Mouse (Mus musculus): ENCODE results near the gene Ryr2. TPM values are rescaled to one million over a fixed set of nuclear protein-coding genes. Genes with fewer than 3 reads are reported as not detected.

Gene Ryr2
- total and polyA plus RNA-seq, 3 experiments, result 0.11 to 0.13 TPM; not detected in 1

DNA sequence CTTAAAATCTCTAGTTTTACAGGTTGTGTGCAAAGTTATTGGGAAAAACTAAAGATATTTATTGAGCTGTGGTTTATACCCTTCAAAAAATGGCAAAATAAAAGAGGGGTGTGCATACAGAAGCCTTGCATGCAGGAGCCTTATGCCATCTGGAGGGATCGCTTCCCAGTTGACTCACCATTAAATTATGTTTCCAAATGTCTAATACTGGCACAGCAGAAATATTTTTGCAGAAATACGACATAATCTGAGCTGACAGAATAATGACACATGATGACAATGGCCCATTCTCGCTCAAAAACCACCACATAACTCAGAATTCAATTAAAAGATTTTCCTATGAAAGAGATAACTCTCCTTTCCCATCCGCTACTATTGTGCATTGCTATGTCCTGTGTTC is 77.4 kb downstream of the Ryr2 start:
- H3K9ac ChIP-seq (ENCODE audit: insufficient read depth, low read depth), result no peak overlapping the region
- H3K4me3 ChIP-seq (replicated peaks in 1 of 3; ENCODE audit: low read depth in 2 of 3, low read length in 2 of 3, poor library complexity in 1 of 3), result no peak overlapping the region
- no peaks in the 10 kb centered on the region for H3K9me3 ChIP-seq (replicated peaks; ENCODE audit: low read length)
- dilution Hi-C loops (cut with MboI; ENCODE audit: extremely low pct_ligation_motif_present, extremely low pct_unique_long_range_greater_than_20kb, low sequenced_read_pairs) (no loop called here), in situ Hi-C loops (cut with MboI; ENCODE audit: low pct_ligation_motif_present, low pct_unique_long_range_greater_than_20kb, low sequenced_read_pairs) (no loop called here)
- no peaks in the 10 kb centered on the region for H3K27me3 ChIP-seq (replicated peaks)
- no peaks in the 10 kb centered on the region for H3K79me2 ChIP-seq (replicated peaks; ENCODE audit: control insufficient read depth, extremely low read depth, insufficient read depth, poor library complexity, severe bottlenecking)
- no peaks in the 10 kb centered on the region for H3K36me3 ChIP-seq (replicated peaks in 1 of 2; ENCODE audit: control insufficient read depth in 1 of 2, insufficient read depth in 1 of 2, low read length in 1 of 2)
- peaks cover 2 to 21% of the 10 kb centered on the region in 2 experiments; a peak in 3 of 4 replicates for H3K4me1 ChIP-seq (ENCODE audit: control insufficient read depth in 1 of 2, insufficient read depth in 2 of 2)
- no peak overlapping the region for H3K27ac ChIP-seq (ENCODE audit: insufficient read depth, low read depth)
- TF ChIP-seq EP300 (IDR thresholded peaks at IDR 0.05; ENCODE audit: low read length) (no peak), POLR2AphosphoS2 (IDR thresholded peaks at IDR 0.05; ENCODE audit: low read depth, low read length) (no peak), ELF1 (IDR thresholded peaks at IDR 0.05; ENCODE audit: low read depth, low read length) (no peak), SIN3A (IDR thresholded peaks at IDR 0.05; ENCODE audit: low read length) (no peak), UBTF (IDR thresholded peaks at IDR 0.05; ENCODE audit: low read depth, low read length) (no peak), JUND (conservative IDR thresholded peaks at IDR 0.05; ENCODE audit: low read depth, low read length) (no peak), PAX5 (IDR thresholded peaks at IDR 0.05; ENCODE audit: low read length) (no peak), E2F4 (IDR thresholded peaks at IDR 0.05; ENCODE audit: insufficient replicate concordance, low read depth, low read length) (no peak), USF2 (conservative IDR thresholded peaks at IDR 0.05; ENCODE audit: low read depth, low read length) (no peak), MXI1 (IDR thresholded peaks at IDR 0.05; ENCODE audit: low read depth, low read length) (no peak), JUN (IDR thresholded peaks at IDR 0.05; ENCODE audit: insufficient read depth, low read depth, low read length) (no peak), SMC3 (IDR thresholded peaks at IDR 0.05; ENCODE audit: low read depth, low read length) (no peak), ZC3H11A (IDR thresholded peaks at IDR 0.05; ENCODE audit: low read depth, low read length) (no peak), MEF2A (IDR thresholded peaks at IDR 0.05; ENCODE audit: borderline replicate concordance, low read depth, low read length) (no peak), NELFE (IDR thresholded peaks at IDR 0.05; ENCODE audit: low read depth, low read length) (no peak), RCOR1 (conservative IDR thresholded peaks at IDR 0.05; ENCODE audit: low read depth, low read length) (no peak), MAZ (IDR thresholded peaks at IDR 0.05; ENCODE audit: low read depth, low read length) (no peak)
- H3K4me2 ChIP-seq (ENCODE audit: insufficient read depth, low read depth, poor library complexity, severe bottlenecking), result no peak overlapping the region
- DNase-seq (ENCODE audit: extremely low read depth), result no peak

DNA sequence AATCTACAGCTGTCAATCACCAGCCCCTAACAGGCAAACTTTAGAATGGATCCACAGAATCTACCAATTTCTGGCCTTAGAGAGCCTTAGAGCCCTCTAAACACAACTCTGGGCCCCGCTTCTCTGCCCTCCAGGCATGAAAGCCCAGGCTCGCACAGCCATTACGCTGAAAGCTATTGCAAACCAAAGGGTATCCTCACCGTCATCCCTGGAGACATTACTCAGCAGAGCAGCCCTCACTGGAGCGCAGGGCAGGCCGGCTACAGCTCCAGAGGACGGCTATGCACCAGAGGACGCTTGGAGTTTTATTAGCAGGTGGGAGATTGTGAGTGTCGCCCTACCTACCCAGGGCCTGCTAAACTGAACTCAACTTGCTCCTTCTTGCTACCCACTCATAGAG is 88.7 kb downstream of the Ryr2 start:
- H3K4me2 ChIP-seq (ENCODE audit: insufficient read depth, low read depth, poor library complexity, severe bottlenecking), result no peak overlapping the region
- no peaks in the 10 kb centered on the region for H3K4me1 ChIP-seq (ENCODE audit: control insufficient read depth in 1 of 2, insufficient read depth in 2 of 2)
- H3K27ac ChIP-seq (ENCODE audit: insufficient read depth, low read depth), result no peak overlapping the region
- in situ Hi-C loops (cut with MboI; ENCODE audit: low pct_ligation_motif_present, low pct_unique_long_range_greater_than_20kb, low sequenced_read_pairs), result no loop called here
- no peak for TF ChIP-seq CHD2 (IDR thresholded peaks at IDR 0.05; ENCODE audit: low read length)
- TF ChIP-seq MAFK (IDR thresholded peaks at IDR 0.05; ENCODE audit: insufficient replicate concordance, low read length), result no peak
- TF ChIP-seq KAT2A (IDR thresholded peaks at IDR 0.05; ENCODE audit: insufficient replicate concordance, low read length), result no peak
- TF ChIP-seq BHLHE40 (IDR thresholded peaks at IDR 0.05; ENCODE audit: low read depth, low read length), result no peak
- TF ChIP-seq ZMIZ1 (IDR thresholded peaks at IDR 0.05; ENCODE audit: low read depth, low read length), result no peak
- no peak for TF ChIP-seq RAD21 (IDR thresholded peaks at IDR 0.05; ENCODE audit: low read depth, low read length)
- TF ChIP-seq USF2 (conservative IDR thresholded peaks at IDR 0.05; ENCODE audit: low read depth, low read length), result no peak
- no peak for TF ChIP-seq NRF1 (IDR thresholded peaks at IDR 0.05; ENCODE audit: low read depth, low read length)
- TF ChIP-seq MAX (IDR thresholded peaks at IDR 0.05; ENCODE audit: low read length), result no peak
- no peak for TF ChIP-seq ETS1 (conservative IDR thresholded peaks at IDR 0.05; ENCODE audit: low read depth, low read length)
- no peak for TF ChIP-seq ZKSCAN1 (IDR thresholded peaks at IDR 0.05; ENCODE audit: borderline replicate concordance, low read depth, low read length)
- no peak for TF ChIP-seq UBTF (IDR thresholded peaks at IDR 0.05; ENCODE audit: low read depth, low read length)
- no peak for TF ChIP-seq USF1 (IDR thresholded peaks at IDR 0.05; ENCODE audit: low read depth, low read length)
- TF ChIP-seq POLR2A (IDR thresholded peaks at IDR 0.05; ENCODE audit: low read depth, low read length), result no peak
- no peak for TF ChIP-seq E2F4 (IDR thresholded peaks at IDR 0.05; ENCODE audit: insufficient replicate concordance, low read depth, low read length)
- TF ChIP-seq JUN (IDR thresholded peaks at IDR 0.05; ENCODE audit: insufficient read depth, low read depth, low read length), result no peak
- dilution Hi-C loops (cut with MboI; ENCODE audit: extremely low pct_ligation_motif_present, extremely low pct_unique_long_range_greater_than_20kb, low sequenced_read_pairs), result no loop called here
- no peaks in the 10 kb centered on the region for H3K9me3 ChIP-seq (replicated peaks; ENCODE audit: low read length)
- H3K27me3 ChIP-seq (replicated peaks), result no peaks in the 10 kb centered on the region
- H3K79me2 ChIP-seq (replicated peaks; ENCODE audit: control insufficient read depth, extremely low read depth, insufficient read depth, poor library complexity, severe bottlenecking), result no peaks in the 10 kb centered on the region
- no peak for DNase-seq (ENCODE audit: extremely low read depth)
- no peaks in the 10 kb centered on the region for H3K36me3 ChIP-seq (replicated peaks in 1 of 2; ENCODE audit: control insufficient read depth in 1 of 2, insufficient read depth in 1 of 2, low read length in 1 of 2)
- H3K9ac ChIP-seq (ENCODE audit: insufficient read depth, low read depth), result no peak overlapping the region
- no peak overlapping the region for H3K4me3 ChIP-seq (replicated peaks in 1 of 3; ENCODE audit: low read depth in 2 of 3, low read length in 2 of 3, poor library complexity in 1 of 3)

All from CH12.LX (cell line).